Mouse (Mus musculus) liver, embryonic 16.5 days (tissue): ENCODE measurements at regions not wholly inside any gene's neighbourhood (a gene's known extent, or its start where the extent isn't known, plus 50 kb on each side); places are given as distances from the start of the nearest gene placed in this dataset.

Source experiments
- ATAC-seq: fragments of 200-750 bp; cut with Nextera tagmentation; 2 replicates; pipeline ENCODE4 v1.8.0; 2017; ENCODE audit warnings: low read depth, mild to moderate bottlenecking, moderate number of reproducible peaks, moderate library complexity
- H3K27ac ChIP-seq: fragments of 300-500 bp; sonication (generic); 2 replicates; pipeline ENCODE4 v1.5.1; 2014; ENCODE audit warnings: mild to moderate bottlenecking, low read length
- H3K27me3 ChIP-seq: fragments of 300-500 bp; sonication (generic); 2 replicates; pipeline ENCODE4 v1.6.1; 2014; ENCODE audit warnings: low read depth, low read length, mixed read lengths; ENCODE audit not compliant: control insufficient read depth, insufficient read depth
- H3K36me3 ChIP-seq: fragments of 300-500 bp; sonication (generic); 2 replicates; pipeline ENCODE4 v1.6.1; 2014; ENCODE audit warnings: mild to moderate bottlenecking; ENCODE audit not compliant: control insufficient read depth, insufficient read depth
- H3K4me1 ChIP-seq: fragments of 300-500 bp; sonication (generic); 2 replicates; pipeline ENCODE4 v1.6.1; 2014; ENCODE audit warnings: low read depth, low read length, mixed read lengths; ENCODE audit not compliant: control insufficient read depth
- H3K4me2 ChIP-seq: fragments of 300-500 bp; sonication (generic); 2 replicates; pipeline ENCODE4 v1.6.1; 2014; ENCODE audit warnings: low read depth, low read length, mixed read lengths
- H3K4me3 ChIP-seq: fragments of 300-500 bp; sonication (generic); 2 replicates; pipeline ENCODE4 v1.5.1; 2014; ENCODE audit warnings: low read depth, mild to moderate bottlenecking, low read length
- H3K9ac ChIP-seq: fragments of 300-500 bp; sonication (generic); 2 replicates; pipeline ENCODE4 v1.6.1; 2014; ENCODE audit warnings: low read depth, low read length
- H3K9me3 ChIP-seq: fragments of 300-500 bp; sonication (generic); replicated peaks from 2 replicates; pipeline ENCODE4 v1.6.1; 2016; ENCODE audit warnings: low read length; ENCODE audit not compliant: control insufficient read depth
- WGBS: fragments of 180-500 bp; shearing (Covaris S2); extraction: QIAGEN DNeasy Blood & Tissue Kit; methylation state at CpG from one replicate; pipeline ENCODE4 v1.1.7; 2014; ENCODE audit not compliant: insufficient replicate concordance; 5-methylcytosine and 5-hydroxymethylcytosine counted together

- Histone ChIP-seq H3K4me3 (no peak overlapping the region), H3K27ac (no peak overlapping the region), H3K27me3 (no peaks in the 10 kb centered on the region), H3K9ac (no peak overlapping the region), H3K4me2 (no peak overlapping the region), H3K9me3 (no peaks in the 10 kb centered on the region), H3K36me3 (no peaks in the 10 kb centered on the region), H3K4me1 (no peaks in the 10 kb centered on the region)
- ATAC-seq: no peak
- WGBS: 58% methylated on average over 4 of the region's 4 CpGs
These were observed 128.1 kb upstream of the Mpdz start for GRCm38 (mm10) chr4:81570736-81571135.

GRCm38 (mm10) chr4:81569531-81569930 is 126.9 kb upstream of the Mpdz start:
- WGBS: 64% methylated on average over 3 of the region's 3 CpGs
- no peak overlapping the region for H3K27ac ChIP-seq
- H3K36me3 ChIP-seq: no peaks in the 10 kb centered on the region
- H3K9ac ChIP-seq: no peak overlapping the region
- H3K9me3 ChIP-seq: no peaks in the 10 kb centered on the region
- no peaks in the 10 kb centered on the region for H3K4me1 ChIP-seq
- H3K4me3 ChIP-seq: no peak overlapping the region
- ATAC-seq: no peak
- H3K4me2 ChIP-seq: no peak overlapping the region
- no peaks in the 10 kb centered on the region for H3K27me3 ChIP-seq

GRCm38 (mm10) chr4:81568404-81568803 is 125.8 kb upstream of the Mpdz start:
- Histone ChIP-seq H3K9me3 (no peaks in the 10 kb centered on the region), H3K27ac (no peak overlapping the region), H3K36me3 (no peaks in the 10 kb centered on the region), H3K4me2 (no peak overlapping the region), H3K27me3 (no peaks in the 10 kb centered on the region), H3K9ac (no peak overlapping the region), H3K4me3 (no peak overlapping the region), H3K4me1 (no peaks in the 10 kb centered on the region)
- WGBS: 63% methylated on average over 6 of the region's 6 CpGs
- no peak for ATAC-seq

- no peak overlapping the region for H3K4me3 ChIP-seq
- no peaks in the 10 kb centered on the region for H3K27me3 ChIP-seq
- no peak overlapping the region for H3K9ac ChIP-seq
- no peaks in the 10 kb centered on the region for H3K4me1 ChIP-seq
- ATAC-seq: no peak
- H3K36me3 ChIP-seq: no peaks in the 10 kb centered on the region
- H3K9me3 ChIP-seq: no peaks in the 10 kb centered on the region
- no peak overlapping the region for H3K4me2 ChIP-seq
- 42% methylated on average over 5 of the region's 5 CpGs for WGBS
- H3K27ac ChIP-seq: no peak overlapping the region
These were observed 125.3 kb upstream of the Mpdz start for GRCm38 (mm10) chr4:81567928-81568327.

- 71% methylated on average over 11 of the region's 11 CpGs for WGBS
- H3K9ac ChIP-seq: no peak overlapping the region
- H3K4me1 ChIP-seq: no peaks in the 10 kb centered on the region
These were observed 123.9 kb upstream of the Mpdz start for GRCm38 (mm10) chr4:81566526-81566925.

GRCm38 (mm10) chr4:81565422-81566395 is 123.1 kb upstream of the Mpdz start:
- no peak overlapping the region for H3K4me3 ChIP-seq
- no peak overlapping the region for H3K27ac ChIP-seq
- 70% methylated on average over 21 of the region's 21 CpGs for WGBS
- H3K4me2 ChIP-seq: no peak overlapping the region
- no peaks in the 10 kb centered on the region for H3K27me3 ChIP-seq
- H3K9ac ChIP-seq: no peak overlapping the region
- no peaks in the 10 kb centered on the region for H3K36me3 ChIP-seq
- H3K9me3 ChIP-seq: no peaks in the 10 kb centered on the region
- ATAC-seq: no peak
- H3K4me1 ChIP-seq: no peaks in the 10 kb centered on the region

More at GRCm38 (mm10) chr4:81566526-81566925, 123.9 kb upstream of the Mpdz start:
- H3K4me3 ChIP-seq: no peak overlapping the region
- H3K27me3 ChIP-seq: no peaks in the 10 kb centered on the region
- ATAC-seq: no peak
- no peaks in the 10 kb centered on the region for H3K9me3 ChIP-seq
- H3K4me2 ChIP-seq: no peak overlapping the region
- no peak overlapping the region for H3K27ac ChIP-seq
- no peaks in the 10 kb centered on the region for H3K36me3 ChIP-seq

- Histone ChIP-seq H3K4me3 (no peak overlapping the region), H3K9ac (no peak overlapping the region), H3K4me1 (no peaks in the 10 kb centered on the region), H3K27me3 (no peaks in the 10 kb centered on the region), H3K4me2 (no peak overlapping the region), H3K36me3 (no peaks in the 10 kb centered on the region), H3K27ac (no peak overlapping the region), H3K9me3 (no peaks in the 10 kb centered on the region)
- WGBS: 5% methylated on average over 6 of the region's 6 CpGs
- no peak for ATAC-seq
These were observed 121.8 kb upstream of the Mpdz start for GRCm38 (mm10) chr4:81564446-81564845.

GRCm38 (mm10) chr4:81563574-81563973 is 121.0 kb upstream of the Mpdz start:
- Histone ChIP-seq H3K9me3 (no peaks in the 10 kb centered on the region), H3K27me3 (no peaks in the 10 kb centered on the region), H3K4me1 (no peaks in the 10 kb centered on the region), H3K9ac (no peak overlapping the region), H3K27ac (no peak overlapping the region), H3K4me2 (no peak overlapping the region), H3K36me3 (no peaks in the 10 kb centered on the region), H3K4me3 (no peak overlapping the region)
- no peak for ATAC-seq
- 41% methylated on average over 10 of the region's 10 CpGs for WGBS

- 70% methylated on average over 4 of the region's 4 CpGs for WGBS
- no peak overlapping the region for H3K27ac ChIP-seq
- no peak overlapping the region for H3K9ac ChIP-seq
- no peak overlapping the region for H3K4me2 ChIP-seq
- no peaks in the 10 kb centered on the region for H3K9me3 ChIP-seq
- no peaks in the 10 kb centered on the region for H3K36me3 ChIP-seq
- no peak for ATAC-seq
- H3K4me1 ChIP-seq: no peaks in the 10 kb centered on the region
- H3K4me3 ChIP-seq: no peak overlapping the region
- no peaks in the 10 kb centered on the region for H3K27me3 ChIP-seq
These were observed 118.8 kb upstream of the Mpdz start for GRCm38 (mm10) chr4:81561453-81561852.
